Mouse (Mus musculus) CH12.LX (cell line): ENCODE data around the gene Mier1.

ENCODE experiments used
- GABPA ChIP-seq: IDR thresholded peaks from 2 replicates; pipeline ENCODE4 v1.6.1; 2012; ENCODE audit warnings: low read depth, low read length, improper control_type of control experiment, inconsistent platforms; ENCODE audit not compliant: insufficient replicate concordance
- IRF4 ChIP-seq: IDR thresholded peaks from 2 replicates; pipeline ENCODE4 v1.6.1; 2014; ENCODE audit warnings: low read depth, mild to moderate bottlenecking, inconsistent platforms, low read length, improper control_type of control experiment
- MXI1 ChIP-seq: IDR thresholded peaks from 2 replicates; pipeline ENCODE4 v1.6.1; 2011; ENCODE audit warnings: mild to moderate bottlenecking, low read depth, low read length, improper control_type of control experiment

DNA sequence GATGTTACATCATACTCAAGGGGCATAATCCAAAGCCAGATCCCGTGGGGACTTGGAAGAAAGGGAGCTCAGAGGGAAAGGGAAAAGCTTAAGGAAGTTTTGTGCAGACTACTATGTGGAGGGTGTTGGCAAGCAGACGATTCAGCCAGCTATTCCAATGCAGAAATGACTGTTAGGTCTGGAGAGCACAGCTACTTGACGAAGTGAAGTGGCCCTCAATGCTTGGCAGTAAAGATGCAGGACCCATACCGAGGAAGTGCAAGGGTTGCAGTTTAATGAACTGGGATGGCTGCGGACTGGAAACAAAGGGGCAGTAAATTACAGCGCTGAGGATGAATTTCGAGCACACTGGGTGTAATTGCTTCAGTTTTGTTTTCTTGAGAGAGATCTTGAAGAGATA, 1.5 kb upstream of the Mier1 start:
- TF ChIP-seq IRF4, result no peak
- no peak for TF ChIP-seq MXI1
- no peak for TF ChIP-seq GABPA
